Mouse (Mus musculus): Measurements from ENCODE around the gene Sestd1. TPM values are rescaled to one million over a fixed set of nuclear protein-coding genes. Genes with fewer than 3 reads are reported as not detected.
A peak's percentile ranks its signal among the peaks of the same experiment; 100 is the strongest.

Sestd1 gene
- polyA plus RNA-seq, 1 experiment, result 38.4 TPM

DNA sequence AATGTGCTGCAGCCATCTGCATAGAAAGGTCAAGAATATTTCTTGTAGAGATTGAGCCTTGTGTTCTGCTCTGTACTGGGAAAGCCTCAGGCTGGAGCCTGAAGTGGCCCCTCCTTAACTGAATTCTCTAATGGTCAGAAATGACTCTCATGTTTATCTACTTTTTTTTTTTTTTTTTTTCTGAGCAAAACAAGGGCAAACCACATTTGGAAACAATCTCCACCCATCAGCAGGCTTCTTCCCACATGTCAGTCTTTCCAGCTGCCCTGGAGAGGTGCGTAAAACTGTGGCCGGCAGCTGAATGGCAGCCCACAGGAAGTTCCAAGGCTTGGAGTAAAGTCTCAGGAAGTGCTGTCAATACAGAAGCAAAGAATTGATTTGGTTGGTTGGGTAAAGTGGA lies 6.4 kb upstream of the Sestd1 start:
- 70% methylated on average over 2 of the region's 2 CpGs for whole genome bisulfite sequencing
- no peaks in the 10 kb centered on the region for H3K27me3 ChIP-seq (replicated peaks; ENCODE audit: control insufficient read depth, insufficient read depth, low read length)
- H3K36me3 ChIP-seq (ENCODE audit: control insufficient read depth, insufficient read depth, low read length), result no peaks in the 10 kb centered on the region
- TF ChIP-seq CTCF (conservative IDR thresholded peaks at IDR 0.05; ENCODE audit: insufficient read depth, insufficient read length, low read depth, low read length), result no peak
- TF ChIP-seq POLR2A (IDR thresholded peaks at IDR 0.05; ENCODE audit: low read depth, low read length), result no peak
- peaks cover 3% of the 10 kb centered on the region; the same call in 1 of the 2 replicates for H3K4me1 ChIP-seq (ENCODE audit: control insufficient read depth, insufficient read depth, low read length)
- no peak overlapping the region for H3K4me3 ChIP-seq (ENCODE audit: insufficient read depth, low read depth, low read length)
- H3K27ac ChIP-seq (ENCODE audit: insufficient read depth, low read depth, low read length), result no peak overlapping the region
- DNase-seq, result no peak

DNA sequence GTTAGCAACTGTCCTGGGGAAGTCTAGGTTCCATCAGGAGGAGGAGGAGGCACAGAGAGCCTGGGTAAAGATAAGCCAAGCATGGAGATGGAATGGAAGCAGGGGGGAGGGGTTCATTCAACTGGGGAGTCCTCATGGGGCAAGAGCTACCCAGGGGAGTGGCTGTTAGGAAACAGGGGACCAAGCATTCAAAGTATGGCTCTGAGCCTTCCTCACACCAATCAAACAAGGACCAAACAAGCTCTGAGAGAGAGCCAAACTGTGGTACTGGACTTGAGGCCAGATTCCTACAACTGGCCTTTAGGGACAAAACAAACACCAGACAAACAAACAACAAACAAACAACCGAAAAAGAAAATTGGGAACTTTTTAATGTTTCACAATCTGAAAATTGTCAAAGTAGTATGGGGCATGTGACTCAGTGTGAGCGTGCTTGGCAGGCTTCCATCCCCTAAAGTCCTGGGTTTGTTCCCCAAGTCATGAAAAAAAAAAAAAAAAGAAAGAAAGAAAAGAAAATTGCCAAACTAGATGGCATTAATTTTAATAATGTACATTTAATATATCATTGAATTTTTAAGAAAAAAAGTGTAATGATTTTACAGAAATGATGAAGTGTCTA lies 4.0 kb upstream of the Sestd1 start:
- 57% methylated on average over 2 of the region's 2 CpGs for WGBS
- peaks cover 3% of the 10 kb centered on the region; the same call in 1 of the 2 replicates for H3K4me1 ChIP-seq (ENCODE audit: control insufficient read depth, insufficient read depth, low read length)
- no peak for DNase-seq
- H3K36me3 ChIP-seq (ENCODE audit: control insufficient read depth, insufficient read depth, low read length), result no peaks in the 10 kb centered on the region
- no peaks in the 10 kb centered on the region for H3K27me3 ChIP-seq (replicated peaks; ENCODE audit: control insufficient read depth, insufficient read depth, low read length)
- H3K27ac ChIP-seq (ENCODE audit: insufficient read depth, low read depth, low read length), result no peak overlapping the region
- H3K4me3 ChIP-seq (ENCODE audit: insufficient read depth, low read depth, low read length), result no peak overlapping the region
- TF ChIP-seq POLR2A (IDR thresholded peaks at IDR 0.05; ENCODE audit: low read depth, low read length), result no peak
- TF ChIP-seq CTCF (conservative IDR thresholded peaks at IDR 0.05; ENCODE audit: insufficient read depth, insufficient read length, low read depth, low read length), result no peak

DNA sequence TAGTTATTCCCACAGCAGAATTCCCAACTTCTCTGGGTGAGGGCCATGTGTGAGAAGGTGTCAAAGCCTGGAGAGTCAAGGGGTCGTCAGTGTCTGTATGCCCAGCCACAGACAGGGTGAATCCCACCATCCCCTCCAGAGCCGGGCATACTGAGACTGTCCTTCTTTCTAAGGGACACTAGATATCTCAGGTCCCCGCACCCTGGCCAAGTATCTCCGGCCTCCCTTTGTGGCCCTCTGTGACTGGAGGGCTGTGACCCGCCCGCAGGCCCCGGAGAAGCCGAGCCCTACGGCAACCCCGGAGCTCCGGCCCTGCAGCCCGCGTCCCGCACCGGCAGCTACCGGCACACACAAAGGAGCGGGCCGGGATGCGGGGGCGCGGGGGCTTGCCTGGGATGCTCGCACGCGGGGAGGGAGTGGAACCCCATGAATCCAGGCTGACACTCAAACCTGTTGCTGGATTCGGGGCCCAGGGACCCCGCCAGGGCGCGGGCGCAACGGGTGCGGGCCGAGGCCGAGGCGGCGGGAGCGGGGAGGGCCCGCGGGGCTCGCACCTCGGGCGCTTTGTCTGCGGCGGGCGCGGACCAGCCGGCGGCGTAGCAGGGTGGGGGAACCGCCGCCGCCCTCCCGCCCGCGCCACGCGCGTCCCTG lies 406 bp downstream of the Sestd1 start:
- peak overlapping the region; percentile 65 for H3K27ac ChIP-seq (ENCODE audit: insufficient read depth, low read depth, low read length)
- H3K4me1 ChIP-seq (ENCODE audit: control insufficient read depth, insufficient read depth, low read length), result peaks cover 22% of the 10 kb centered on the region
- peak; percentile 25 for DNase-seq
- TF ChIP-seq CTCF (conservative IDR thresholded peaks at IDR 0.05; ENCODE audit: insufficient read depth, insufficient read length, low read depth, low read length), result no peak
- no peak for TF ChIP-seq POLR2A (IDR thresholded peaks at IDR 0.05; ENCODE audit: low read depth, low read length)
- 3% methylated on average over 57 of the region's 57 CpGs for WGBS
- H3K4me3 ChIP-seq (ENCODE audit: insufficient read depth, low read depth, low read length), result peak overlapping the region; percentile 92
- H3K27me3 ChIP-seq (replicated peaks; ENCODE audit: control insufficient read depth, insufficient read depth, low read length), result no peaks in the 10 kb centered on the region
- H3K36me3 ChIP-seq (ENCODE audit: control insufficient read depth, insufficient read depth, low read length), result no peaks in the 10 kb centered on the region

DNA sequence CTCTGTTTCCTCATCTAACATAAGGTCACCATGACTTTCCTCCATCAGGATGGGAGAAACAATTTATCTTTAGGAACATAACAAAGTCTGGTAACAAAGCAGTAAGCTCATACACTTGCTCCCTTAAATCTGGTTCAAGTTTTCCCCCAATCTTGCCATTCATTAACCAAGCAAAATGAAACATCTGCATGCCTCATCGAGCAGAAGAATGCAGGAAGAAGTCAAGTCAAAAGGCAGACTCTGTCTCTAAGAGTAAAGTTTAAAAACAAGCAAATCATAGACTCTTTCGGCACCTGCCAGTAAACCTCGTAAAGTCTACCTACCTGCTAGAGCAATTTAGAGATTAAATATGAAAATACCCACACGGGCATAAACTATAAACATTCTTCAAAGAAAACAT lies 3.1 kb downstream of the Sestd1 start:
- Histone ChIP-seq H3K27ac (ENCODE audit: insufficient read depth, low read depth, low read length) (peak overlapping the region; percentile 97), H3K36me3 (ENCODE audit: control insufficient read depth, insufficient read depth, low read length) (no peaks in the 10 kb centered on the region), H3K4me1 (ENCODE audit: control insufficient read depth, insufficient read depth, low read length) (peaks cover 34% of the 10 kb centered on the region), H3K27me3 (replicated peaks; ENCODE audit: control insufficient read depth, insufficient read depth, low read length) (no peaks in the 10 kb centered on the region), H3K4me3 (ENCODE audit: insufficient read depth, low read depth, low read length) (no peak overlapping the region)
- 21% methylated on average over 4 of the region's 4 CpGs for WGBS
- DNase-seq, result peak; percentile 92
- TF ChIP-seq CTCF (conservative IDR thresholded peaks at IDR 0.05; ENCODE audit: insufficient read depth, insufficient read length, low read depth, low read length) (no peak), POLR2A (IDR thresholded peaks at IDR 0.05; ENCODE audit: low read depth, low read length) (no peak)

GRCm38 (mm10) chr2:77275851-77276250 lies 4.5 kb downstream of the Sestd1 start:
- Histone ChIP-seq H3K27me3 (replicated peaks; ENCODE audit: control insufficient read depth, insufficient read depth, low read length) (no peaks in the 10 kb centered on the region), H3K36me3 (ENCODE audit: control insufficient read depth, insufficient read depth, low read length) (no peaks in the 10 kb centered on the region), H3K4me1 (ENCODE audit: control insufficient read depth, insufficient read depth, low read length) (peaks cover 45% of the 10 kb centered on the region), H3K4me3 (ENCODE audit: insufficient read depth, low read depth, low read length) (no peak overlapping the region), H3K27ac (ENCODE audit: insufficient read depth, low read depth, low read length) (peak overlapping the region; percentile 99)
- TF ChIP-seq POLR2A (IDR thresholded peaks at IDR 0.05; ENCODE audit: low read depth, low read length), result no peak
- no peak for TF ChIP-seq CTCF (conservative IDR thresholded peaks at IDR 0.05; ENCODE audit: insufficient read depth, insufficient read length, low read depth, low read length)
- DNase-seq, result peak; percentile 59
- 49% methylated on average over 5 of the region's 5 CpGs for WGBS

DNA sequence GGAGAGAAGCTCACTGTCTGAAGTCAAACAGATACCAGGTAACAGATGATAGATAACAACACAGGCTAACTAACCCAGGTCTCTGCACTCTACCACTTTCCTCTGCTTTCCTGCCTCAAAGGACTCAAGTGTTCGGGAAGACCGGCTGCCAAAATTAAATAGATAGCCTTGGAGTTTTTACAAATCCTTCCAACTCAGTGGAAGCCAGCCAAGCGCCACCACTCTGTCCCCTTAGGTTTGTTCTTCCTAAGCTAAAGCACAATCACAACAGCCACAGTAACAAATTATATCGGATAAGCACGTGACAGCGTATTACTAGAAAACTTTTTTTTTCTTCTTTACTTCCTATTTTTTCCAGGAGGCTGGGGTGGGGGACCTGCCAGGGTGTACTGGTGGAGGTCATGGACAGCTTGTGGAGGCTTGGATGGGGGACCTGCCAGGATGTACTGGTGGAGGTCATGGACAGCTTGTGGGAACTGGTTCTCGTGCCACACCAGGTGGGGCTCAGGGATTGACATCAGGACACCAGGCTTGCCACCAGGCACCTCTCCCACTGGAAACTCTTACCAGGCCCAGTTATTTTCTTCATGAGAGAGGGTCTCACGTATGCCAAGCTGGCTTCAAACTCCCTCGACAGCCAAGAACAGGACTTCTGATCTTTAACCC lies 5.3 kb downstream of the Sestd1 start:
- Histone ChIP-seq H3K27me3 (replicated peaks; ENCODE audit: control insufficient read depth, insufficient read depth, low read length) (no peaks in the 10 kb centered on the region), H3K36me3 (ENCODE audit: control insufficient read depth, insufficient read depth, low read length) (no peaks in the 10 kb centered on the region), H3K27ac (ENCODE audit: insufficient read depth, low read depth, low read length) (peak overlapping the region; percentile 99), H3K4me1 (ENCODE audit: control insufficient read depth, insufficient read depth, low read length) (peaks cover 51% of the 10 kb centered on the region), H3K4me3 (ENCODE audit: insufficient read depth, low read depth, low read length) (no peak overlapping the region)
- DNase-seq, result peak; percentile 27
- no peak for TF ChIP-seq POLR2A (IDR thresholded peaks at IDR 0.05; ENCODE audit: low read depth, low read length)
- TF ChIP-seq CTCF (conservative IDR thresholded peaks at IDR 0.05; ENCODE audit: insufficient read depth, insufficient read length, low read depth, low read length), result no peak
- 38% methylated on average over 9 of the region's 9 CpGs for WGBS

DNA sequence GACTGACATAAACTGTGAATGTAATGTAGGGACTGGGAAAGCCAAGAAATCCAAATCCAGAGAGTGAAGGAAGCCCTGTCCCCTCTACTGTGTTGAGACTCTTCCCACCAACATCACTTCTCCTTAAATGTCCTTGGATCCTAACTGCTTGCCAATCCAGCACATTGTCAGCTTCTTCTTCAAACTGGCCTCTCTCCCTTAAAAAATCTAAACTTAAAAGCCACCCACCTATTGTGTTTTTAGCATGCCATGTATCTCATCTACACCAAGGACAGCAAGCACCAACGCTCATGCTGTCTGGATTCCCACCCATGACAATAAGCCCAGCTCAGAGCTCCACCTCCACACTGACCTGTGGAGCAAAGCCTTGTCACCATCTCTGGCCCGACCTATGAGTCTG lies 7.4 kb downstream of the Sestd1 start:
- Histone ChIP-seq H3K27me3 (replicated peaks; ENCODE audit: control insufficient read depth, insufficient read depth, low read length) (no peaks in the 10 kb centered on the region), H3K4me3 (ENCODE audit: insufficient read depth, low read depth, low read length) (no peak overlapping the region), H3K27ac (ENCODE audit: insufficient read depth, low read depth, low read length) (no peak overlapping the region), H3K4me1 (ENCODE audit: control insufficient read depth, insufficient read depth, low read length) (peaks cover 64% of the 10 kb centered on the region), H3K36me3 (ENCODE audit: control insufficient read depth, insufficient read depth, low read length) (no peaks in the 10 kb centered on the region)
- WGBS, result 80% methylated on average over 2 of the region's 2 CpGs
- TF ChIP-seq CTCF (conservative IDR thresholded peaks at IDR 0.05; ENCODE audit: insufficient read depth, insufficient read length, low read depth, low read length) (no peak), POLR2A (IDR thresholded peaks at IDR 0.05; ENCODE audit: low read depth, low read length) (no peak)
- DNase-seq, result no peak
